Mouse (Mus musculus): ENCODE data around the gene Zfp526. TPM values are rescaled to one million over a fixed set of nuclear protein-coding genes. Genes with fewer than 3 reads are reported as not detected.

Gene Zfp526
- 1.9 and 2.3 TPM in 2 replicates for polyA plus RNA-seq (2015; fragmentation: Nextera tagmentation; extraction: Ambion mirVana)

GRCm38 (mm10) chr7:25221102-25221883 lies at the start of gene Zfp526:
Zfp526 (plus strand) TSS chr7:25221425.
- peak; percentile 92 for ATAC-seq

GRCm38 (mm10) chr7:25172669-25173068 lies 48.6 kb upstream of the Zfp526 start:
- Histone ChIP-seq H3K9ac (ENCODE audit: low read depth, low read length) (no peak overlapping the region), H3K27ac (ENCODE audit: low read length) (no peak overlapping the region)
- WGBS: 37% methylated on average over 5 of the region's 5 CpGs

More at GRCm38 (mm10) chr7:25221102-25221883, at the start of gene Zfp526:
- Histone ChIP-seq H3K27me3 (replicated peaks; ENCODE audit: control insufficient read depth, insufficient read depth, low read length) (no peaks in the 10 kb centered on the region), H3K9ac (ENCODE audit: low read depth, low read length) (peak within 1 kb of the TSS; percentile 77), H3K4me2 (ENCODE audit: low read depth, low read length) (peak within 1 kb of the TSS; percentile 87), H3K9me3 (ENCODE audit: control insufficient read depth, low read length) (no peaks in the 10 kb centered on the region), H3K4me1 (ENCODE audit: control insufficient read depth, insufficient read depth, low read length) (peaks cover 27% of the 10 kb centered on the region), H3K4me3 (ENCODE audit: low read length) (peak within 1 kb of the TSS; percentile 73), H3K36me3 (ENCODE audit: control insufficient read depth, insufficient read depth, low read length) (peaks cover 16% of the 10 kb centered on the region), H3K27ac (ENCODE audit: low read length) (peak within 1 kb of the TSS; percentile 84)
- WGBS: under 1% methylated on average over 45 of the region's 45 CpGs

GRCm38 (mm10) chr7:25174343-25174742 lies 46.9 kb upstream of the Zfp526 start:
- Histone ChIP-seq H3K27me3 (replicated peaks; ENCODE audit: control insufficient read depth, insufficient read depth, low read length) (peaks cover 27% of the 10 kb centered on the region), H3K4me2 (ENCODE audit: low read depth, low read length) (no peak overlapping the region), H3K36me3 (ENCODE audit: control insufficient read depth, insufficient read depth, low read length) (no peaks in the 10 kb centered on the region), H3K9me3 (ENCODE audit: control insufficient read depth, low read length) (no peaks in the 10 kb centered on the region), H3K4me3 (ENCODE audit: low read length) (no peak overlapping the region), H3K27ac (ENCODE audit: low read length) (no peak overlapping the region), H3K4me1 (ENCODE audit: control insufficient read depth, insufficient read depth, low read length) (peaks cover 7% of the 10 kb centered on the region; the same call in 1 of the 2 replicates), H3K9ac (ENCODE audit: low read depth, low read length) (no peak overlapping the region)
- WGBS: 63% methylated on average over 11 of the region's 11 CpGs
- no peak for ATAC-seq

More at GRCm38 (mm10) chr7:25172669-25173068, 48.6 kb upstream of the Zfp526 start:
- H3K4me1 ChIP-seq (ENCODE audit: control insufficient read depth, insufficient read depth, low read length): no peaks in the 10 kb centered on the region
- no peaks in the 10 kb centered on the region for H3K9me3 ChIP-seq (ENCODE audit: control insufficient read depth, low read length)
- H3K4me2 ChIP-seq (ENCODE audit: low read depth, low read length): no peak overlapping the region
- H3K4me3 ChIP-seq (ENCODE audit: low read length): no peak overlapping the region
- H3K36me3 ChIP-seq (ENCODE audit: control insufficient read depth, insufficient read depth, low read length): no peaks in the 10 kb centered on the region
- peaks cover 14% of the 10 kb centered on the region for H3K27me3 ChIP-seq (replicated peaks; ENCODE audit: control insufficient read depth, insufficient read depth, low read length)
- no peak for ATAC-seq

GRCm38 (mm10) chr7:25178317-25178716 lies 42.9 kb upstream of the Zfp526 start:
- WGBS: under 1% methylated on average over 17 of the region's 17 CpGs
- H3K9ac ChIP-seq (ENCODE audit: low read depth, low read length): 0 out of 2 replicates have a peak overlapping the region, but pooled peaks have one; percentile 48

GRCm38 (mm10) chr7:25178787-25179605 lies 42.2 kb upstream of the Zfp526 start:
- WGBS: under 1% methylated on average over 50 of the region's 56 CpGs
- Histone ChIP-seq H3K4me3 (ENCODE audit: low read length) (peak overlapping the region; percentile 51), H3K27me3 (replicated peaks; ENCODE audit: control insufficient read depth, insufficient read depth, low read length) (peaks cover 66% of the 10 kb centered on the region), H3K9me3 (ENCODE audit: control insufficient read depth, low read length) (no peaks in the 10 kb centered on the region), H3K9ac (ENCODE audit: low read depth, low read length) (peak overlapping the region; percentile 48), H3K4me1 (ENCODE audit: control insufficient read depth, insufficient read depth, low read length) (peaks cover 7% of the 10 kb centered on the region; the same call in 1 of the 2 replicates), H3K36me3 (ENCODE audit: control insufficient read depth, insufficient read depth, low read length) (no peaks in the 10 kb centered on the region), H3K27ac (ENCODE audit: low read length) (no peak overlapping the region), H3K4me2 (ENCODE audit: low read depth, low read length) (peak overlapping the region; percentile 83)
- ATAC-seq: peak; percentile 81

More at GRCm38 (mm10) chr7:25178317-25178716, 42.9 kb upstream of the Zfp526 start:
- Histone ChIP-seq H3K4me2 (ENCODE audit: low read depth, low read length) (peak overlapping the region; percentile 83; the same call in 1 of the 2 replicates), H3K4me3 (ENCODE audit: low read length) (peak overlapping the region; percentile 51), H3K27me3 (replicated peaks; ENCODE audit: control insufficient read depth, insufficient read depth, low read length) (peaks cover 63% of the 10 kb centered on the region), H3K36me3 (ENCODE audit: control insufficient read depth, insufficient read depth, low read length) (no peaks in the 10 kb centered on the region), H3K4me1 (ENCODE audit: control insufficient read depth, insufficient read depth, low read length) (peaks cover 7% of the 10 kb centered on the region; the same call in 1 of the 2 replicates), H3K27ac (ENCODE audit: low read length) (no peak overlapping the region), H3K9me3 (ENCODE audit: control insufficient read depth, low read length) (no peaks in the 10 kb centered on the region)
- no peak for ATAC-seq

GRCm38 (mm10) chr7:25179606-25180161 lies 41.5 kb upstream of the Zfp526 start, which contains the start of gene Pou2f2:
Pou2f2 (minus strand) TSS chr7:25179726.
- H3K4me3 ChIP-seq (ENCODE audit: low read length): peak within 1 kb of the TSS; percentile 51
- no peak within 1 kb of the TSS for H3K27ac ChIP-seq (ENCODE audit: low read length)
- ATAC-seq: peak; percentile 90
- H3K27me3 ChIP-seq (replicated peaks; ENCODE audit: control insufficient read depth, insufficient read depth, low read length): peaks cover 66% of the 10 kb centered on the region
- peak within 1 kb of the TSS; percentile 83 for H3K4me2 ChIP-seq (ENCODE audit: low read depth, low read length)
- H3K9me3 ChIP-seq (ENCODE audit: control insufficient read depth, low read length): no peaks in the 10 kb centered on the region
- WGBS: under 1% methylated on average over 46 of the region's 56 CpGs
- peak within 1 kb of the TSS; percentile 48 for H3K9ac ChIP-seq (ENCODE audit: low read depth, low read length)
- H3K36me3 ChIP-seq (ENCODE audit: control insufficient read depth, insufficient read depth, low read length): no peaks in the 10 kb centered on the region
- peaks cover 7% of the 10 kb centered on the region; the same call in 1 of the 2 replicates for H3K4me1 ChIP-seq (ENCODE audit: control insufficient read depth, insufficient read depth, low read length)

- no peak for ATAC-seq
Measured at GRCm38 (mm10) chr7:25180512-25180911, 40.7 kb upstream of the Zfp526 start.

GRCm38 (mm10) chr7:25181331-25181790 lies 39.9 kb upstream of the Zfp526 start:
- no peak overlapping the region for H3K9ac ChIP-seq (ENCODE audit: low read depth, low read length)
- no peaks in the 10 kb centered on the region for H3K9me3 ChIP-seq (ENCODE audit: control insufficient read depth, low read length)
- H3K4me1 ChIP-seq (ENCODE audit: control insufficient read depth, insufficient read depth, low read length): peaks cover 7% of the 10 kb centered on the region; the same call in 1 of the 2 replicates
- H3K4me3 ChIP-seq (ENCODE audit: low read length): no peak overlapping the region
- H3K4me2 ChIP-seq (ENCODE audit: low read depth, low read length): no peak overlapping the region
- peak; percentile 41; the same call in 1 of the 2 replicates for ATAC-seq
- under 1% methylated on average over 15 of the region's 15 CpGs for WGBS
- no peak overlapping the region for H3K27ac ChIP-seq (ENCODE audit: low read length)
- H3K27me3 ChIP-seq (replicated peaks; ENCODE audit: control insufficient read depth, insufficient read depth, low read length): peaks cover 66% of the 10 kb centered on the region
- no peaks in the 10 kb centered on the region for H3K36me3 ChIP-seq (ENCODE audit: control insufficient read depth, insufficient read depth, low read length)

More at GRCm38 (mm10) chr7:25180512-25180911, 40.7 kb upstream of the Zfp526 start:
- Histone ChIP-seq H3K4me1 (ENCODE audit: control insufficient read depth, insufficient read depth, low read length) (peaks cover 7% of the 10 kb centered on the region; the same call in 1 of the 2 replicates), H3K4me2 (ENCODE audit: low read depth, low read length) (no peak overlapping the region), H3K27ac (ENCODE audit: low read length) (no peak overlapping the region), H3K9ac (ENCODE audit: low read depth, low read length) (no peak overlapping the region), H3K27me3 (replicated peaks; ENCODE audit: control insufficient read depth, insufficient read depth, low read length) (peaks cover 66% of the 10 kb centered on the region), H3K9me3 (ENCODE audit: control insufficient read depth, low read length) (no peaks in the 10 kb centered on the region), H3K4me3 (ENCODE audit: low read length) (no peak overlapping the region), H3K36me3 (ENCODE audit: control insufficient read depth, insufficient read depth, low read length) (no peaks in the 10 kb centered on the region)
- WGBS: 4% methylated on average over 6 of the region's 6 CpGs
